Mouse (Mus musculus) adrenal gland, adult (tissue): Measurements from ENCODE around the gene Zfp39.
"Not testable (repeated sequence)": the region's sequence is repeated elsewhere in the genome, so short reads cannot be mapped to it uniquely, and the experiment has no call there.

ENCODE experiments used
- DNase-seq, 2 experiments: peaks; one replicate each; pipeline ENCODE4 v3.0.0; 2022 to 2023; ENCODE audit warnings: low spot score in 1 of 2; ENCODE audit not compliant: inconsistent age in 2 of 2

Zfp39 gene

DNA sequence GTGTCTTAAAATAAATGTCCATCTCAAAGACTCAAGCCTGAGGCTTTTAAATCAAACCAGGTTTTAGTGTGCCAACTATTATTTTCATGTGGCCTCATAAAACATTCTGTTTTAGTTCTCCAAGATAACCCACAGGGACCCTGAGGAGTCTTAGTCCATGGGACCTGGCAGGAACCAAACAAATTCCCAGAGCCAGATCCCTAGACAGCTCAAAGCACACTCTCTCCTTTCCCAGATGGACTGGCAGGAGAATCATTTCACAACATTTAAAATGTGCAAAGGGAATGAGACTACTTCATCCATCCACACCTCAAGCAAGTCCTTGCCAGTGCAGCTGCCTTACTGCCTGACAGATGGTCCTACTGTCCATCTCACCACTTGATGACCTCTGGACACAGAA, 65.1 kb downstream of the Zfp39 start, which contains the start of gene Olfr311:
Olfr311 (plus strand) TSS at position 301 of the 400 bp plus-strand sequence.
- DNase-seq, result not testable (repeated sequence)
